Mouse (Mus musculus) spleen, adult 10 weeks (tissue): ENCODE measurements around the gene Spc24. TPM values are rescaled to one million over a fixed set of nuclear protein-coding genes. Genes with fewer than 3 reads are reported as not detected.

Experiments used
- polyA plus RNA-seq: library from polyadenylated mRNA; stranded (reverse); fragments of 350-450 nt; fragmentation: Illumina TruSeq; extraction: RNeasy Lipid Tissue Mini Kit (QIAGEN cat#74804); gene quantifications from one replicate; pipeline ENCODE4 v1.2.3, GENCODE M21; 2015; ENCODE audit warnings: low replicate concordance; ENCODE audit not compliant: insufficient read depth

Spc24 gene
- polyA plus RNA-seq = 6.4 TPM

DNA sequence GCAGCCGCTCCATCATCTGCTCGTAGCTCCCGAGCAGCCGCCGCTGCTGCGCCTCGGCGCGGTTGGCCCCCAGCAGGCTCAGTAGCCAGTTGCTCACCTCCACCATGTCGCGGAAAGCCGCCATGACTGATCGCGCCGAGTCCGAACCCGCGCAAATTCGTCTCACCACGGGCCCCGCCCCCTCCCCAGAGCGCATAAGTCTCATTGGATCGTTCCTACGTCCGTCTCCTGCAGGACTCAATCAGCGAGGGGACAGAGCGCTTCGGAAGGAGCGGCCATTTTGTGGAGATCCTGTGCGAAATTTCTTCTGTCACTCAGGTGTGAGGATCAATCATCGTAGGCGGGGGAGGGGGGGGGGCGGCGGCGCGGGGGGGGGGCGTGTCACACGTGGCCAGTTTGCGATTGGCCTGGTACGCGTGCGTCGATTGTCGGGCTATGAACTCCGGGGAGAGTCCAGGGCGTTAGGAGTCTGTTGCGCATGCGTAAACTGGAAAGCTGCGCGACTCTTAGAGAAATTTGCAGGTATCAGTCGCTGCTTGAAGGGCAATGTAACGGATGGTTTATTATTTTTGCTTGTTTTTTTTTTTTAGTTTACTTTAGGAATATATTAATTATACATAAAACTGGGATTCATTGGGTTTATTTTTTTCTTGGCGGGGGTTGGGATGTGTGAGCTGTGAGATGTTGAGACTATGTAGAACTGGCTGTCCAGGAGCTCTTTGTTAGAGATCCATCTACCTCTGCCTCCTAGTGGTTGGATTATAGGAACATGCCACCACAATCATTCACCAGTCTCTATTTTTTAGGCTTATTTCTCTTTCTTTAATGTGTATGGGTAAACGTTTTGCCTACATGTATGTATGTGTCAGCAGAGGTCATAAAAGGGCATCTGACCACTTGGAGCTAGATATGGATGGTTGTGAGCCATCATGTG is at the start of gene Spc24:
Spc24 (minus strand) TSS at position 149 of the 934 bp plus-strand sequence.

DNA sequence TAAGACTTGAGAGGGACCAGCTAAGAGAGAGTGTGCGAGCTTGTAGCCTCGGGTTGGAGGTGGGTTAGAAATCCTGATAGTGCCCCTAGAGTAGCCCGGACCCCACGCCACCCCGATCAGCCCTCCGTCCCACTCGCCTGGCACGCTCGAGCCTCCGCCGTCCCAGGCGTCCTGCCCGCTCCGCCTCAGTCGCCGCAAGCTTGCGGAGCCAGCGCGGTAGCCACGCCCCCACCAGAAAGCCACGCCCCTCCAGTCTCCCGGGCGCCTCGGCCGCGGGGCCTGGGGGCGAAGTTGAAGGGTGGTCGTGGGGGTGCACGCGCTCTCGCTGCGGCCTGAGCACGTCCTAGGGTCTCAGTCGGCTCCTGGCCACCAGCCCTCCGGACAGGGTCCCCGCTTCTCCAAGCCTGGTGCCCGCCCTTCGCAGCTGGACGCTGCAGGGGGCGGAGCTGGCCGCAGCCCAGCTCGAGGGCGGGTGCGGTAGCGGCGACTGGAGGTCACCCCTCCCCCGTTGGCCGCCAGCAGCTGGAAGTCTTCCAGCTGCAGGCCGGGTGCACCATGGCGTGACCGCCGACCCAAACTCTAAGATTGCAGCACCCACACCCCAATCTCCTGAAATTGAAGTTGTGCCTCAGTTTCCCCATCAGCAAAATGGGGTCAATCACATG is 38.4 kb upstream of the Spc24 start, which contains the start of gene Kank2:
Kank2 (minus strand) TSS at position 400 of the 665 bp plus-strand sequence.

DNA sequence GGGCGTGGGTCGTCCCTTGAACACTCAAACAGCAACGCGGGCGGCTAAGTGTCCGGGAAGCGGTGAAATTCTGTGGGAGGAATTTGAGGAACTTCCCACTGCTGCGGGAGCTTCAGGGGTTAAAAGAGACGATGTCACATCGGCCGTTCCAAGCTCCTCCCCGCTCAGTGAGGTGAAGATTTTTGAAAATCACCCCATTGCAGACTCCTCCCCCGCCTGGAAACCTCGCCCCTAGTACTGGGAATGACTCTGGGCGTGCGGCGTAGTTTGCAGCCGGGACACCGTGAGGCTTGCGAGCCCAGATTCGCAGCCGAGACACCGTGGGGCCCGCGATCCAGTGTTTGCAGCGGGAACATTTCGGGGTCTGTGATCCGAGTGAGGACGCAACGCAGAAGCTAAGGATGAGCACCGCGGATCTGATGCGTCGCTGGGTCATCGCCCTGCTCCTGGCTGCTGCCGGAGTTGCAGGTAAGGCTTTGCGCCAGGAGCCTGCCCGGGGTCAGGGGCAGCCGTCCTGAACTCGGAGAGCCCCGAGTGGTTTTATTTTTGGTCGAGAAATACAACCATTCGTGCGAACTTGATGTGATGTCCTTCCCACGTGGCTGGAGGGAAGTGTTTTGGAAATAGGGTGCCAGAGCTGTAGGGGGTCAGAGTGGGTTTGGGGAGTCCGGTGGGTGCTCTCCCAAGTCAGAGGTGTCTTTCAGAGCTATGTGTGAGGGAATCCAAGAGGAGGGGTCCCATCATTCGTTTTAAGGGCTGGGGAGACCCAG is 36.5 kb downstream of the Spc24 start, which contains the start of gene Ldlr:
Ldlr (plus strand) TSS at position 107 of the 770 bp plus-strand sequence.

Other genes with a start within 250 kb of the Spc24 start
- gene AB124611, start 234.1 kb downstream of the Spc24 start, polyA plus RNA-seq = 147 TPM
- 22.7 TPM for gene Carm1, start 213.4 kb downstream of the Spc24 start, polyA plus RNA-seq
- 34.5 TPM for gene Timm29, start 167.6 kb downstream of the Spc24 start, polyA plus RNA-seq
- 13.1 TPM for gene Yipf2, start 167.5 kb downstream of the Spc24 start, polyA plus RNA-seq
- 29.3 TPM for gene Smarca4, start 144.1 kb downstream of the Spc24 start, polyA plus RNA-seq
- 17.3 TPM for gene Ldlr, start 36.8 kb downstream of the Spc24 start, polyA plus RNA-seq
- gene Kank2, start 38.4 kb upstream of the Spc24 start, polyA plus RNA-seq = 9.1 TPM
- not detected for gene Angptl8, start 75.2 kb upstream of the Spc24 start, polyA plus RNA-seq
- gene Dock6, start 92.3 kb upstream of the Spc24 start, polyA plus RNA-seq = 14.7 TPM
- gene Rab3d, start 157.9 kb upstream of the Spc24 start, polyA plus RNA-seq = 7.7 TPM
- 0.79 TPM for gene Ccdc159, start 167.2 kb upstream of the Spc24 start, polyA plus RNA-seq
- 3.3 TPM for gene Tmem205, start 167.3 kb upstream of the Spc24 start, polyA plus RNA-seq
- 0.70 TPM for gene Plppr2, start 176.7 kb upstream of the Spc24 start, polyA plus RNA-seq
- gene Swsap1, start 195.5 kb upstream of the Spc24 start, polyA plus RNA-seq = 10.0 TPM
- gene Epor, start 203.2 kb upstream of the Spc24 start, polyA plus RNA-seq = 2.1 TPM
- gene Rgl3, start 229.1 kb upstream of the Spc24 start, polyA plus RNA-seq = 2.1 TPM
- not detected for gene Ccdc151, start 242.3 kb upstream of the Spc24 start, polyA plus RNA-seq
- gene Prkcsh, start 242.5 kb upstream of the Spc24 start, polyA plus RNA-seq = 29.0 TPM